Mouse (Mus musculus) stomach, embryonic 16.5 days (tissue): ENCODE data around the gene Usp2. TPM values are rescaled to one million over a fixed set of nuclear protein-coding genes. Genes with fewer than 3 reads are reported as not detected.

Source experiments
- ATAC-seq: fragments of 200-750 bp; cut with Nextera tagmentation; 2 replicates; pipeline ENCODE4 v1.8.0; 2017; ENCODE audit warnings: moderate number of reproducible peaks, moderate TSS enrichment; ENCODE audit not compliant: insufficient read depth, low FRiP score
- H3K27ac ChIP-seq: fragments of 300-500 bp; sonication (generic); 2 replicates; pipeline ENCODE4 v1.5.1; 2014; ENCODE audit warnings: low read length
- H3K27me3 ChIP-seq: fragments of 300-500 bp; sonication (generic); 2 replicates; pipeline ENCODE4 v1.6.1; 2014; ENCODE audit warnings: low read length, control low read depth, mixed read lengths; ENCODE audit not compliant: control insufficient read depth, insufficient read depth
- H3K36me3 ChIP-seq: fragments of 300-500 bp; sonication (generic); 2 replicates; pipeline ENCODE4 v1.6.1; 2014; ENCODE audit warnings: low read length; ENCODE audit not compliant: control insufficient read depth, insufficient read depth
- H3K4me1 ChIP-seq: fragments of 300-500 bp; sonication (generic); 2 replicates; pipeline ENCODE4 v1.6.1; 2014; ENCODE audit warnings: low read length, control low read depth, mixed read lengths; ENCODE audit not compliant: control insufficient read depth, insufficient read depth
- H3K4me2 ChIP-seq: fragments of 300-500 bp; sonication (generic); 2 replicates; pipeline ENCODE4 v1.6.1; 2014; ENCODE audit warnings: low read depth, low read length, mixed read lengths
- H3K4me3 ChIP-seq: fragments of 300-500 bp; sonication (generic); replicated peaks from 2 replicates; pipeline ENCODE4 v1.5.1; 2014; ENCODE audit warnings: mild to moderate bottlenecking, low read length
- H3K9ac ChIP-seq: fragments of 300-500 bp; sonication (generic); 2 replicates; pipeline ENCODE4 v1.6.1; 2014; ENCODE audit warnings: low read length
- H3K9me3 ChIP-seq: fragments of 300-500 bp; sonication (generic); replicated peaks from 2 replicates; pipeline ENCODE4 v1.6.1; 2016; ENCODE audit warnings: low read length, control low read depth; ENCODE audit not compliant: control insufficient read depth
- WGBS: fragments of 180-500 bp; shearing (Covaris S2); extraction: QIAGEN DNeasy Blood & Tissue Kit; methylation state at CpG from one replicate; pipeline ENCODE4 v1.1.7; 2014; 5-methylcytosine and 5-hydroxymethylcytosine counted together
- polyA plus RNA-seq: library from polyadenylated mRNA; unstranded; fragments of >200 nt; fragmentation: Nextera tagmentation; extraction: Ambion mirVana; gene quantifications from 2 replicates; pipeline ENCODE4 v1.2.1, GENCODE M21; 2015

Usp2 gene
- polyA plus RNA-seq, 1 experiment from 2014 or later: 21.5 TPM

- H3K27me3 ChIP-seq: no peaks in the 10 kb centered on the region
- H3K36me3 ChIP-seq: no peaks in the 10 kb centered on the region
- H3K4me3 ChIP-seq: no peak overlapping the region
- 0 out of 2 replicates have a peak overlapping the region, but pooled peaks have one; percentile 19 for H3K9ac ChIP-seq
- H3K4me1 ChIP-seq: peaks cover 44% of the 10 kb centered on the region
- 0 out of 2 replicates have a peak overlapping the region, but pooled peaks have one; percentile 10 for H3K4me2 ChIP-seq
- no peak for ATAC-seq
- 55% methylated on average over 7 of the region's 7 CpGs for WGBS
- H3K9me3 ChIP-seq: no peaks in the 10 kb centered on the region
- H3K27ac ChIP-seq: peak overlapping the region; percentile 95
These were observed 64.4 kb downstream of the Usp2 start for GRCm38 (mm10) chr9:44131276-44131590.

- H3K27me3 ChIP-seq: no peaks in the 10 kb centered on the region
- no peak overlapping the region; the same call in 1 of the 2 replicates for H3K27ac ChIP-seq
- ATAC-seq: no peak
- 63% methylated on average over 5 of the region's 5 CpGs for WGBS
- no peaks in the 10 kb centered on the region for H3K36me3 ChIP-seq
- no peak overlapping the region for H3K9ac ChIP-seq
- H3K4me1 ChIP-seq: peaks cover 43% of the 10 kb centered on the region
- H3K9me3 ChIP-seq: no peaks in the 10 kb centered on the region
- H3K4me3 ChIP-seq: no peak overlapping the region
- H3K4me2 ChIP-seq: no peak overlapping the region
These were observed 65.4 kb downstream of the Usp2 start for GRCm38 (mm10) chr9:44132200-44132599.

GRCm38 (mm10) chr9:44133287-44133686 lies 66.5 kb downstream of the Usp2 start:
- 7% methylated on average over 2 of the region's 2 CpGs for WGBS
- H3K9me3 ChIP-seq: no peaks in the 10 kb centered on the region
- H3K27ac ChIP-seq: peak overlapping the region; percentile 90
- no peak for ATAC-seq
- H3K9ac ChIP-seq: no peak overlapping the region; the same call in 1 of the 2 replicates
- peak overlapping the region; percentile 63 for H3K4me3 ChIP-seq
- H3K36me3 ChIP-seq: no peaks in the 10 kb centered on the region
- H3K4me2 ChIP-seq: peak overlapping the region; percentile 89
- no peaks in the 10 kb centered on the region for H3K27me3 ChIP-seq
- H3K4me1 ChIP-seq: peaks cover 43% of the 10 kb centered on the region

GRCm38 (mm10) chr9:44134101-44134850 lies 67.5 kb downstream of the Usp2 start, which contains the start of gene Mcam:
Gene Mcam (plus strand): TSS chr9:44134469.
- Histone ChIP-seq H3K4me3 (peak within 1 kb of the TSS; percentile 63), H3K36me3 (no peaks in the 10 kb centered on the region), H3K27me3 (no peaks in the 10 kb centered on the region), H3K9ac (peak within 1 kb of the TSS; percentile 77), H3K9me3 (no peaks in the 10 kb centered on the region), H3K27ac (peak within 1 kb of the TSS; percentile 90), H3K4me1 (peaks cover 37% of the 10 kb centered on the region), H3K4me2 (peak within 1 kb of the TSS; percentile 89)
- WGBS: 1% methylated on average over 52 of the region's 55 CpGs
- ATAC-seq: peak; percentile 68; the same call in 1 of the 2 replicates

DNA sequence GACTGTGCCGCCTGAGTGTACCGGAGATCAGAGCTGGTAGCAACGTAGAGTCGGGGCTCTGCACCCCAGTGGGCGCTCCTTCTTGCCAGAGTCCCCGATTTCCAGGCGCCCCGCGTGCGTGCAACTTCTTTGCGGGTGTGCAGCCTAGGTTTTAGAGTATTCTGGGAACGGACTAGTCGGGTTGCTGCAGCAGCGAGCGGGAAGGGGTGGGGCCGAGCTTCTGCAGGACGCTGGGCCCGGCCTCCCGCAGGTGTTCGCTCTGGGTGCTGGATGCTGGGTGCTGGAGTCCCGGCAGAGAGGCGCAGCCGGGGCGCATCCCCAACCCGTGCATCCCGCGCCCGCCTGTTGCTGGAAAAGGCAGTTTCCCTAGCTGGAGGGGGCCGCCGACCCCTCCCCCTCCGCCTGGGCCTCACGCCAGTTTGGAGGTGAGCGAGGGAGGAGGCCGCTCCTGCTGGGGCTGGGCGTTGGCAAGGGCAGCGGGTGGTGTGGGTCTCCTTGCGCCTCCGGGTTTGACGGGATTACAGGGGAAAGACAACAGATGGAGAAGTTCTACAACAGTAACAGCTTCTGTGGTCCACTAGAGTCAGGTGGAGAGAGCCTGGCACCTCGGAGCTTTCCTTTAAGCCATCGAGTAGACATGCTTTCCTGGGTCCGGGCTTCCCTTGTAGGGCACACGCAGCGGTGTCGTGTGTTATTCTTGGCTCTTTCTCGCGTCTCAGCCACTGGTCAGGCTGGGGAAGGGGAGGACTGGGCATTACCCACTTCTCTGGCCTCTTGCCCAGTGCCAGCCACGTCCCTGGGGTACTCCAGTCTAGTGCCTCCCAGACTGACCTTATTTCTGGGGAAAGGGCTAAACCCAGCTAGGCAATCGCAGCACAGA lies 68.3 kb downstream of the Usp2 start:
- peak; percentile 4; the same call in 1 of the 2 replicates for ATAC-seq
- Histone ChIP-seq H3K27me3 (no peaks in the 10 kb centered on the region), H3K4me1 (peaks cover 31% of the 10 kb centered on the region), H3K36me3 (no peaks in the 10 kb centered on the region), H3K4me3 (peak overlapping the region; percentile 63), H3K9ac (peak overlapping the region; percentile 77), H3K4me2 (peak overlapping the region; percentile 89), H3K9me3 (no peaks in the 10 kb centered on the region), H3K27ac (peak overlapping the region; percentile 81)
- WGBS: 2% methylated on average over 49 of the region's 49 CpGs

GRCm38 (mm10) chr9:44135731-44136411 lies 69.0 kb downstream of the Usp2 start:
- WGBS: 45% methylated on average over 7 of the region's 7 CpGs
- Histone ChIP-seq H3K4me2 (peak overlapping the region; percentile 89), H3K27ac (peak overlapping the region; percentile 81), H3K4me1 (peaks cover 25% of the 10 kb centered on the region), H3K4me3 (peak overlapping the region; percentile 63), H3K9me3 (no peaks in the 10 kb centered on the region), H3K36me3 (no peaks in the 10 kb centered on the region), H3K27me3 (no peaks in the 10 kb centered on the region), H3K9ac (peak overlapping the region; percentile 77)
- ATAC-seq: 0 out of 2 replicates have a peak, but pooled peaks have one; percentile 1

DNA sequence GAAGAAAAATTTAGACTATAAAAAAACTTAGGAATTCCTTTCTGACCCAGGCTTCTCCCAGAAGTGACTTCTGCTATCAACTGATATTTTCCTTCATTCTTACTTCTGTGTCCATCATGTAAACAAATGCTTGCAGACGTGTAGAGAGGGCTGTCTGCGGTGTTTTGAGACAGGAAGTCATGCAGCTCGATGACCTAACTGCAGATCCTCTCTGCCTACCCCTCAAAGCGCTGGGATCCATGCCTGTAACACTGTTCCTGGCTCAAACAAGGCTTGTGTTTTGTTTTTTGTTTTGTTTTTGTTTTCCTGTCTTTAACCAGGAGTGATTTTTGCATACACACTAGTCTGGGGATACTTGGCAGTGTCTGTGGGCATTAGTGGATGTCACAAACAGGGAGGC lies 71.0 kb downstream of the Usp2 start:
- Histone ChIP-seq H3K9ac (no peak overlapping the region), H3K36me3 (no peaks in the 10 kb centered on the region), H3K4me1 (peaks cover 25% of the 10 kb centered on the region), H3K4me3 (no peak overlapping the region), H3K27me3 (no peaks in the 10 kb centered on the region), H3K4me2 (no peak overlapping the region), H3K27ac (no peak overlapping the region), H3K9me3 (no peaks in the 10 kb centered on the region)
- no peak for ATAC-seq
- 50% methylated on average over 4 of the region's 4 CpGs for WGBS

DNA sequence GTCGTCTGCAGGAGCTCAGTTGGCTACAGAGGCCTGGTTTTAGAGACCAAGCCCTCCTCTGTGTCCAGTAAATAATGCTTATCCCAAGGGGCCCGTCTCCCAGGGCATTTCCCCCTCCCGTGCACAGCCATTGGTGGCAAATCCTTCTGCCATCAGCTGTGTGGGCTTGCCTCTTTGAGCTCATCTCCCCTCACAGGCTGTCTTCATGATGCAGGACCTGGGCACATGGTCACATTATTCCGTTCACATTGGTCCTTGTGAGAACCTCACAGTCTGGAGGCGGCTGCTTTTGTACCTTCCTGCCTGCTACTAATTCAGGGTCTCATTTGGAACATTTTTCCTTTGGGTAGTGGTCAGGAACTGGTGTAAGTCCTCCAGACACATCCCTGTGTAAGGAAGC lies 75.1 kb downstream of the Usp2 start:
- H3K4me2 ChIP-seq: no peak overlapping the region
- H3K9ac ChIP-seq: no peak overlapping the region
- H3K4me1 ChIP-seq: 0 out of 2 replicates have a peak, but pooled peaks cover 2% of the 10 kb centered on the region
- H3K36me3 ChIP-seq: 0 out of 2 replicates have a peak, but pooled peaks cover 4% of the 10 kb centered on the region
- H3K9me3 ChIP-seq: no peaks in the 10 kb centered on the region
- no peak overlapping the region for H3K27ac ChIP-seq
- 71% methylated on average over 5 of the region's 5 CpGs for WGBS
- H3K27me3 ChIP-seq: no peaks in the 10 kb centered on the region
- no peak overlapping the region for H3K4me3 ChIP-seq
- no peak for ATAC-seq
